Mouse (Mus musculus) yolk sac, embryonic 10.5 days (tissue): ENCODE measurements around the gene Gpr157.

Experiments used
- DNase-seq: peaks from one replicate; pipeline ENCODE4 v3.0.0-alpha.2; 2017; ENCODE audit warnings: low spot score

The Gpr157 gene

GRCm38 (mm10) chr4:150110373-150110772 lies 23.2 kb downstream of the Gpr157 start:
- no peak for DNase-seq

DNA sequence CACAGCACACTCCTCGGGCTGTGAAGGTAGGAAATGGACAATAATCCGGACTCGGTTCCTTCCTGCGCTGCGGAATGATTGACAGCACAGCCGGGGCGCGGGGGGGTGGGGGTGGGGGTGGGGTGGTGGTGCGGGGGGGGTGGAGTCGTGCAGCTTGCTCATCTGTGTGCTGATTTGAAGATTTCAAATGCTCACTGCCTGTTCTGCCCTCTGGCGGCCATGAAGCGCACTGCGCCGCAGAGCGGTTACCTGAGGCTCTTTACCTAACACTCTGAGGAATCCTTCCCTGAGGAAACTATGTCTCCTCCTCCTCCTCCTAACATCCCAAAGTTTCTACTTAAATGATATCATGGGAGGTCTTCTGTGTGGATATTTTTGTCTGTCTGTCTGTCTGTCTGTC lies 25.7 kb downstream of the Gpr157 start:
- DNase-seq = peak; percentile 57

- DNase-seq = peak; percentile 88
These were observed 27.4 kb downstream of the Gpr157 start for GRCm38 (mm10) chr4:150114505-150115061.

DNA sequence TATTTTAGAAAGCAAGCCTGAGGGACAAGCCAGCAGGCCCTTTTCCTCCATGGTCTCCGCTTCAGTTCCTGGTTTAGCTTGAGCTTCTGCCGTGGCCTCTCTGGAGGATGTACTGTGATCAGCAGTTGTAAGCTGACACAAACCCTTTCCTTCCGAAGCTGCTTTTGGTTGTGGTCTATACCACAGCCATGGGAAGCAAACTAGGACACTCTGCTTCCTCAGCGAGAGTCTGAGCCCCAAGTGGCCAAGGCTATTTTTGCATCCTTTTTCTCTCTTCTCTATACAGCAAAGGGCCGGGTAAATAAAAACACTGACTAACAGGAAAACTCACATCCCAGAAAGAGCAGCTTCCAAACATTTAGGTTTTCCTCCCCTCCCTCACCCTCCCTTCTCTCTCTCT lies 30.1 kb downstream of the Gpr157 start:
- no peak for DNase-seq

DNA sequence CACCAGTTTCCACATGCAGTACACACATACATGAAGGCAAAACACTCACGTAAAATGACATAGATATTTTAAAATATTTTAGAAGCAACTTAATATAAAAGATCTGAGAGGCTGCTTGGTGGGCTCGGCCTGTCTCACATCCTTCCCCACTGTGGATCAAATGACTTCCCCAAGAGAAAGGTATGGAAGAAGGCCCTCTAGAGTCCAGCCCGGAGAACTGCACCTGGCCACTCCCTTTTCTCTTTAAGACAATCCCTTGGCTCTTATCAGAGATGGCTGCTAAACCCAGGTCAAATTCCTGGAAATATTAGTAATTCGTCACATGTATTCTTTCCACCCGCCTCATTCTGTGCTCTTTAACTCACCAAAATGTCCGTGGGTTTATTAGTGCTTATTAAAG lies 31.0 kb downstream of the Gpr157 start:
- DNase-seq = no peak

DNA sequence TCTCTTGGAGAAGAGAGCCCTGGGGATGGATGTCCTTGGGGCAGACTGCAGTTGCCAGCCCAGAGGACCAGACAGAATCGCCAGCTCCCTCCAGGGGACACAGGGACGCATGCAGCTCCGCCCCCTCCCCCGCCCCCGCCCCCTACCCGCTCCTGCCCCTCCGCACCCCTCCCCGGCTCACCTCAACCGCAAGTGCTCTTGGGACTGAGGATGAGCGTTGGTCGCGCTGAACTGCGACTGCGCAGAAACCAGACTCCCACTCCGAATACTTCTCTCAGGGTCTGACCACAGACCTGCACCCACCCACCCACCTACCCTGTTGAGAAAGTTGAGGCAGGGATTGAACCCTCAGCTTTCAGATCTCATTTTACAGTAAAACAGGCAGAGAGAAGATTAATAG lies 31.9 kb downstream of the Gpr157 start, which contains the start of gene Slc2a5:
Slc2a5 (plus strand) TSS at position 229 of the 400 bp plus-strand sequence.
- DNase-seq = no peak

GRCm38 (mm10) chr4:150119640-150120039 lies 32.5 kb downstream of the Gpr157 start:
- no peak for DNase-seq

GRCm38 (mm10) chr4:150120173-150120833 lies 33.1 kb downstream of the Gpr157 start:
- DNase-seq = no peak

GRCm38 (mm10) chr4:150121430-150121829 lies 34.3 kb downstream of the Gpr157 start:
- DNase-seq = no peak

DNA sequence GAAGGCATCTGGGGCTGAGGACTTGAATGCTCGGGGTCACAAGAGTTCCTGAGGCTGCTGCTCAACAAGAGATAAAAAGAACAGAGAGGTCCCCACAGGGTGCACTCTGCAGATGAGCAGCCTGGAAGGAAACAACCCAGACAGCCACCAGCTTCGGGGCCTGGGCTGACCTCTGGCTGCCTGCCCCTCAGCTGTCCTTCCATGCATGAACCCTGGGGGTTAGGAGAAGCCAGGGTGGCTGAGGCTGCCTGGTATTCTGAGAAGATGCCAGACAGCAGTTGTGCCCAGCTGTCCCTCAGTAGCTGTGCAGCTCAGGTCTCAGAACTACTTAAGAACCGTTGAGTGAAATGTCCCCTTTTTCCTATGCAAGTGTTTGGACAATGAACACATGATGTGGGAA lies 35.3 kb downstream of the Gpr157 start:
- DNase-seq = no peak

GRCm38 (mm10) chr4:150126373-150126772 lies 39.2 kb downstream of the Gpr157 start:
- no peak for DNase-seq

GRCm38 (mm10) chr4:150127894-150128293 lies 40.7 kb downstream of the Gpr157 start:
- DNase-seq = no peak

GRCm38 (mm10) chr4:150128571-150128970 lies 41.4 kb downstream of the Gpr157 start:
- DNase-seq = peak; percentile 89

DNA sequence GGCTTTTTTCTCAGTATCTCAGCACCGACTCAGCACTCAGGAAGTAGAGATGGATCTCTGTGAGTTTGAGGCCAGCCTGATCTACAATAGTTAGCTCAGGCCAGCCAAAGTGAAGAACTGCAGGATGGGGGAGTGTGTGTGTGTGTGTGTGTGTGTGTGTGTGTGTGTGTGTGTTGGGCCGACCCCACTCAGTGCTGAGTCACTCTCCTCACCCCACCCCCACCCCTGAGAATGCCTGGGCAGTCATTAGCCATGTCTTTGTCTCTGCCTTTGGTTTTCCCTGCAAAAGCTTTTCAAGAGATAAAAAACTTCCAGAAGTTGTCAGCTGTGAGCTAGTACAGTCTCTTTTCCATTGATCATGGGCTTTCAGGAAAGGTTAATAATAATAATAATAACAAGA lies 43.5 kb downstream of the Gpr157 start:
- no peak for DNase-seq

- DNase-seq = peak; percentile 82
These were observed 45.6 kb downstream of the Gpr157 start for GRCm38 (mm10) chr4:150132692-150133271.

DNA sequence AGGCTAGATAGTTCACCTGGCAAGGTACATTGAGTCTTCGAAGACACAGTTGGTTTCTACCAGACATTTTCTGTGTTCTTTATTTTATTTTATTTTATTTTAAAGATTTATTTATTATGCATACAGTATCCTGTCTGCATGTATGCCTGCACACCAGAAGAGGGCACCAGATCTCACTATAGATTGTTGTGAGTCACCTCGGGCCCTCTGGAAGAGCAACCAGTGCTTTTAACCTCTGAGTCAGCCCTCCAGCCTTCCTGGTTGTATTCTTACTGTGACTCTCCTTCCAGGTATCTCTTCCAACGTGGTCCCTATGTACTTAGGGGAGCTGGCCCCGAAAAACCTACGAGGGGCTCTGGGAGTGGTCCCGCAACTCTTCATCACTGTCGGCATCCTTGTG lies 48.1 kb downstream of the Gpr157 start:
- DNase-seq = no peak

DNA sequence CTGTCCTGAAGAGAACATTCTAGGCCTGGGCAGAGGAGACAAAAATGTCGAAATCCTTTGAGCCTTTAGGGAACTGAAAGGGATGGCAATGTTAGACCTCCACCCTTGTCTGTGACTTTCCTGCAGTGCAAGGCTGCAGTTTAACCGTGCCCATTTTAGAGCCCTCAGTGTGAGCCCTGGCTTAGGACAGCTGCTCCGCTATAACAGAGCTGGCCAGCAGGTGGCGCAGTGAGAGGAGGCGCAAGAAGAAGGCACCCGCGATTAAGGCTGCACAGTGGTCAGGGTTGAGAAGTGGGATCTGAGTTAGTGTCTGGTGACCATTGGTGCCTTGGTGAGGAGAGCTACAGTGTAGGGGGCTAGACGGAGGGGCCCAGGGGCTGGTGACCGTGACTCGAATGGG lies 49.5 kb downstream of the Gpr157 start:
- peak; percentile 68 for DNase-seq

DNA sequence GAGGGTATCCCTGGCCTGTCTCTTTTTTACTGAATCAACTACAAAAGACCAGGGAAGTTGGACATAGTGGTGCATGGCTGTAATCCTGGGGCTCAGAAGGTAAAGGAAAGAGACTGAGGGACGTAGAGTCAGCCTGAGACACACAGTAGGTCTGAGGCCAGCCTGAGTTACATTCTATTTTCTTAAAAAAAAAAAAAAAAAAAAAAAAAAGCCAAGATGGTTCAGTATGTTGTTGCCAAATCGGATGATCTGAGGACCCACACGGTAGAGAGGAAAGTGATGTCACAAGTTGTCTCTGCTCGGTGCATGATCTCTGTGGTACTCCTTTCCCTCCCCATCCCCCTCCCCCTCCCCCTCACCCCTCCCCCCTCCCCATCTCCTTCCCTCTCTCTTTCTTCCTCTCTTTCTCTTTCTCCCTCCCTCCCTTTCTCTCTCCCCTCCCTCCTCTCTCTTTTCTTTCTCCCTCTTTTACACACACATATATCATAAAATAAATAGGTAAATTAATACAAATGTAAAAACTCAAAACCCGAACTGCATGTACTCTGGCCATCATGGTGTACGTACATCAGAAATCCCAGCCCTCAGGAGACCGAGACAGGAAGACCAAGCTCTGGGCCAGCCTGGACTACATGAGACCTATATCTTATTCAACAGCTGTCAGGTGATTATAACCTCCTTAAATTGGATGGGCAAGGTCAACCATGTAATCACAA lies 50.4 kb downstream of the Gpr157 start:
- no peak for DNase-seq

DNA sequence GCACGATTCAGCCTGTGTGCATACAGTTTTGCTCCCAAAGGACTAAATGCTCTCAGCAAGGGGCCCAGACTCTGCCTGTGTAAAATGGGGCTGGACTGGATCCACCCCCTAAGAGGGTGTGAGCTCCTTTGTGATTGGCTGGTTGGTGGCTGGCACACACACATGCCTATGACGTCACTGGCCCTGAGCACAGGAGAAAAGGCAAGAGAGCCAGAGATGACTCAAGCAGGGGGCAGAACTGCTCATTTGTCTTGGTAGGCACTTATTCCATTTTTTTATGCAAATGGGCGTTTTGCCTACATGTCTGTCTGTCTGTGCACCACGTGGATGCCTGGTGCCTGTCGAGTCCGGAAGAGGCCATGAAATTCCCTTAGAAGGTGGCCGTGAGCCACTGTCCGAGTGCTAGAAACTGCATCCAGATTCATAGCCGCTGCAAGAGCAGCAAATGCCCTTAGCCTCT lies 50.9 kb downstream of the Gpr157 start:
- DNase-seq = peak; percentile 75

GRCm38 (mm10) chr4:150139090-150139489 lies 51.9 kb downstream of the Gpr157 start:
- DNase-seq = no peak

DNA sequence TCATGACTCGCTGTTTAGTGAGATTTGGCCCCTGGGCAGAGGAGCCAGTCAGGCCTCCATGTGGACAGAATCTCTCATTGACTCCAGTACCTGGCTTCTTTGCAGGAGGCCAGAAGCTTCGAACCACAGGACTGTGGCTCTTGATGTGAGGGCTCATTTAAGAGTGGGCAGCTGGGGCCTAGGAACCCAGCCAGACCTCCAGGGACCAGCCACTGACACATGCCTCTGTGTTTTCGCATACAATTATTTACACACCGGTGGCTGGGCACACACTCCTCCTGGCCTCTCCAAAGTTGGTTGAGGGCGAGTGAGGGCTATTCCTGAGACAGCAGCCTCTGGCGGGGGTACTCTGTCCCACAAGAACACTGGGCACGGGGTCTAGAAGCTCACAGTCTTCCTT lies 53.2 kb downstream of the Gpr157 start:
- DNase-seq = no peak

GRCm38 (mm10) chr4:150144242-150144641 lies 57.1 kb downstream of the Gpr157 start:
- no peak for DNase-seq

DNA sequence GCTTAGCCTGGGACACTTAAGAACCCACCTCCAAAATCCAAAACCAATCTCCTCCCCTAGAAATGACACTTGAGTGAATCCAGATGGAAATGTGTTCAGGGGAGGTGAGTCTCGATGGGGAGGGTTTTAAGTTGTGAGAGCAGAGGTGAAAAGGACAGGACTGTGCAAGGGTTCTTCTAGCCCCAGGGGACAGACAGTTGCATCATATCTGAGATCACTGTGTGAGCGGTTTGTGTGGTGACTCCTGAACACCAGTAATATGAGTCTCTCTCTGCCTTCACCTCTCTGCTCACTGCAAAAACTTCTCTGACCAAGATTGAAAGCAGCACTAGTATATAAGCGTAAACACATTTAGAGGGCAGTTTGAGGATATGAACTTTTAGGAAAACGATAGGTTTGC lies 59.1 kb downstream of the Gpr157 start:
- peak; percentile 53 for DNase-seq
